Mouse (Mus musculus) cerebellum, adult 2 months (tissue): Measurements from ENCODE around the gene Synpo2.

Source experiments
- CTCF ChIP-seq: fragments of 200-500 bp; IDR thresholded peaks from 2 replicates; pipeline ENCODE4 v1.5.1; 2011; ENCODE audit warnings: low read depth, mild to moderate bottlenecking, control low read depth, low read length, moderate library complexity, borderline replicate concordance; ENCODE audit not compliant: insufficient read depth
- POLR2A ChIP-seq: fragments of 200-500 bp; IDR thresholded peaks from 2 replicates; pipeline ENCODE4 v1.6.1; 2011; ENCODE audit warnings: low read length, control low read depth, borderline replicate concordance; ENCODE audit not compliant: insufficient read depth

- TF ChIP-seq POLR2A (no peak), CTCF (peak; percentile 63)
These were observed 67.1 kb downstream of the Synpo2 start for GRCm38 (mm10) chr3:123168815-123169214.
